37 mouse cellular contexts compared by ENCODE assay signal in the genomic region with DNA sequence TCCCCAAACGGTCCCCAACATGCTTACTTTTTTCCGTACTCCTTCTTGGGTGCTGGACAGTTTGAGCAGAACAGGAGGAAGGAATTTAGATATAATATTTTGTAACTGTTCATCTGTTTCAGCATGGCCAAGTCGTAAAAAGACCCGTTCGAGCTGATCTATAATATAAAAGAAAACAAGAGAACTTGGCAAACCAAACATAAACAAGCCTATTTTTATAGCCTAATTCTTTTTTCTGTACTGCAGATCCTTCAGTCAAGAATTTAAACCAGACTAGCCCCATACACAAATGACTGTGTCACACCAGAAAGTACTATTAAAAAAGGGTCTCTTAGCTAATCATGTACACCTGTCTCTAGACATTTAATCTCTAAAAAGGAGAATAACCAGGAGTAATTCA. TPM values are rescaled to one million over a fixed set of nuclear protein-coding genes. Genes with fewer than 3 reads are reported as not detected.
"Had no signal": no experiment of that assay in that cellular context is flagged by ENCODE, and none has a peak within 500 bp of the region (broad histone marks: within the 10 kb centered on the region; RNA-seq: fewer than 3 reads in every experiment).

No protein-coding gene starts in this region.

- H3K4me2 ChIP-seq: heart, embryonic 11.5 days; heart, embryonic 12.5 days; heart, embryonic 13.5 days; heart, embryonic 15.5 days; hindbrain, embryonic 12.5 days; hindbrain, embryonic 13.5 days; hindbrain, embryonic 14.5 days; hindbrain, embryonic 15.5 days; intestine, embryonic 15.5 days; kidney, embryonic 15.5 days had no signal

- ATAC-seq: hindbrain, embryonic 16.5 days; hindbrain, postnatal 0 days; inflammation-experienced regulatory T-cells, adult 6 months; intestine, embryonic 15.5 days; intestine, embryonic 16.5 days; intestine, postnatal 0 days had no signal

- H3K36me3 ChIP-seq: heart, embryonic 15.5 days; hindbrain, embryonic 13.5 days; hindbrain, embryonic 15.5 days; intestine, embryonic 15.5 days had no signal

- H3K27ac ChIP-seq: heart, embryonic 10.5 days; heart, embryonic 13.5 days; heart, embryonic 15.5 days; hindbrain, embryonic 10.5 days; hindbrain, embryonic 12.5 days; hindbrain, embryonic 13.5 days; hindbrain, embryonic 14.5 days; hindbrain, embryonic 15.5 days; hindbrain, postnatal 0 days; intestine, embryonic 15.5 days; kidney, embryonic 15.5 days; layer of hippocampus, adult 2 months; left cerebral cortex, adult 2 months had no signal

- H3K4me1 ChIP-seq: hindbrain, embryonic 10.5 days; hindbrain, embryonic 12.5 days; hindbrain, embryonic 13.5 days; hindbrain, embryonic 15.5 days; intestine, embryonic 15.5 days had no signal

- H3K4me3 ChIP-seq: heart, embryonic 10.5 days; heart, embryonic 12.5 days; heart, embryonic 13.5 days; heart, embryonic 15.5 days; hindbrain, embryonic 10.5 days; hindbrain, embryonic 12.5 days; hindbrain, embryonic 13.5 days; hindbrain, embryonic 15.5 days; intestine, embryonic 15.5 days; kidney, embryonic 15.5 days; layer of hippocampus, adult 2 months; left cerebral cortex, adult 2 months had no signal

- DNase-seq: heart, postnatal 10 days; heart, postnatal 14 days; heart, postnatal 36 days; heart, postnatal 4 days; kidney, adult 11 months; kidney, adult 18-20 months; kidney, adult 2 months; kidney, adult 9 months; kidney, postnatal 10 days; kidney, postnatal 14 days; kidney, postnatal 25 days; kidney, postnatal 36 days; kidney, postnatal 4 days; layer of hippocampus, adult 9-11 months; layer of hippocampus, postnatal 36 days had no signal

- H3K27me3 ChIP-seq: heart, embryonic 12.5 days; heart, embryonic 13.5 days; heart, embryonic 15.5 days; hindbrain, embryonic 12.5 days; hindbrain, embryonic 13.5 days; hindbrain, embryonic 15.5 days; intestine, embryonic 15.5 days; kidney, embryonic 15.5 days had no signal

- H3K9ac ChIP-seq: heart, embryonic 12.5 days; heart, embryonic 13.5 days; heart, embryonic 15.5 days; hindbrain, embryonic 12.5 days; hindbrain, embryonic 13.5 days; hindbrain, embryonic 14.5 days; hindbrain, embryonic 15.5 days; intestine, embryonic 15.5 days; kidney, embryonic 15.5 days had no signal

- H3K9me3 ChIP-seq: heart, embryonic 10.5 days; heart, embryonic 12.5 days; heart, embryonic 13.5 days; heart, embryonic 15.5 days; hindbrain, embryonic 10.5 days; hindbrain, embryonic 12.5 days; hindbrain, embryonic 13.5 days; hindbrain, embryonic 15.5 days; intestine, embryonic 15.5 days; kidney, embryonic 15.5 days had no signal

RNA-seq across cellular contexts. Expression of gene Zkscan16, which starts 58.1 kb away (rescaled TPM):
- total RNA-seq: heart, postnatal 14 days; heart, postnatal 25 days; heart, postnatal 36 days; hematopoietic stem cell, adult 5-6 weeks had no signal
- polyA plus RNA-seq: heart, embryonic 16.5 days; inflammation-experienced regulatory T-cells, adult 6 months had no signal
